Mouse (Mus musculus) limb, embryonic 11.5 days (tissue): Measurements from ENCODE around the gene Helz2. TPM values are rescaled to one million over a fixed set of nuclear protein-coding genes. Genes with fewer than 3 reads are reported as not detected.
A peak's percentile ranks its signal among the peaks of the same experiment; 100 is the strongest.

Source experiments
- ATAC-seq: fragments of 200-750 bp; cut with Nextera tagmentation; 2 replicates; pipeline ENCODE4 v1.8.0; 2017; ENCODE audit warnings: low read depth; ENCODE audit not compliant: insufficient number of reproducible peaks, low FRiP score, low TSS enrichment
- DNase-seq: peaks from one replicate; pipeline ENCODE4 v3.0.0-alpha.2; 2015; ENCODE audit warnings: low spot score
- H3K27ac ChIP-seq: fragments of 300-500 bp; sonication (generic); replicated peaks from 2 replicates; pipeline ENCODE4 v1.5.1; 2014; ENCODE audit warnings: low read depth, mild to moderate bottlenecking, low read length
- H3K27me3 ChIP-seq: fragments of 300-500 bp; sonication (generic); 2 replicates; pipeline ENCODE4 v1.6.1; 2014; ENCODE audit warnings: mild to moderate bottlenecking, low read length, mixed read lengths; ENCODE audit not compliant: control insufficient read depth, insufficient read depth
- H3K36me3 ChIP-seq: fragments of 300-500 bp; sonication (generic); 2 replicates; pipeline ENCODE4 v1.6.1; 2014; ENCODE audit warnings: mild to moderate bottlenecking, low read length, moderate library complexity, mixed read lengths; ENCODE audit not compliant: control insufficient read depth, insufficient read depth
- H3K4me1 ChIP-seq: fragments of 300-500 bp; sonication (generic); 2 replicates; pipeline ENCODE4 v1.6.1; 2014; ENCODE audit warnings: low read length, mixed read lengths; ENCODE audit not compliant: control insufficient read depth, insufficient read depth
- H3K4me2 ChIP-seq: fragments of 300-500 bp; sonication (generic); 2 replicates; pipeline ENCODE4 v1.6.1; 2014; ENCODE audit warnings: low read depth, mild to moderate bottlenecking, moderate library complexity; ENCODE audit not compliant: severe bottlenecking
- H3K4me3 ChIP-seq: fragments of 300-500 bp; sonication (generic); 2 replicates; pipeline ENCODE4 v1.5.1; 2014; ENCODE audit warnings: low read depth, low read length
- H3K9ac ChIP-seq: fragments of 300-500 bp; sonication (generic); 2 replicates; pipeline ENCODE4 v1.6.1; 2014; ENCODE audit warnings: mild to moderate bottlenecking, low read length
- H3K9me3 ChIP-seq: fragments of 300-500 bp; sonication (generic); 2 replicates; pipeline ENCODE4 v1.6.1; 2016; ENCODE audit warnings: low read length; ENCODE audit not compliant: control insufficient read depth
- WGBS: fragments of 180-500 bp; shearing (Covaris S2); extraction: QIAGEN DNeasy Blood & Tissue Kit; methylation state at CpG from one replicate; pipeline ENCODE4 v1.1.7; 2014; 5-methylcytosine and 5-hydroxymethylcytosine counted together
- polyA plus RNA-seq: library from polyadenylated mRNA; unstranded; fragments of >200 nt; fragmentation: Nextera tagmentation; extraction: Ambion mirVana; gene quantifications from 2 replicates; pipeline ENCODE4 v1.2.1, GENCODE M21; 2014

The Helz2 gene
- polyA plus RNA-seq, 1 experiment from 2014 or later, result 0.99 TPM

GRCm38 (mm10) chr2:181243706-181244394 is 2.0 kb upstream of the Helz2 start:
- DNase-seq (no peak), ATAC-seq (no peak)
- Histone ChIP-seq H3K36me3 (no peaks in the 10 kb centered on the region), H3K4me3 (no peak overlapping the region), H3K27ac (no peak overlapping the region), H3K9ac (no peak overlapping the region), H3K27me3 (no peaks in the 10 kb centered on the region), H3K4me1 (0 out of 2 replicates have a peak, but pooled peaks cover 3% of the 10 kb centered on the region), H3K9me3 (no peaks in the 10 kb centered on the region), H3K4me2 (no peak overlapping the region)
- 31% methylated on average over 11 of the region's 11 CpGs for WGBS

GRCm38 (mm10) chr2:181242314-181242665 is 463 bp upstream of the Helz2 start:
- H3K4me2 ChIP-seq, result peak overlapping the region; percentile 65
- H3K36me3 ChIP-seq, result no peaks in the 10 kb centered on the region
- no peak for ATAC-seq
- H3K4me1 ChIP-seq, result 0 out of 2 replicates have a peak, but pooled peaks cover 3% of the 10 kb centered on the region
- WGBS, result 61% methylated on average over 3 of the region's 3 CpGs
- no peak overlapping the region for H3K27ac ChIP-seq
- H3K9ac ChIP-seq, result no peak overlapping the region
- peak overlapping the region; percentile 38; the same call in 1 of the 2 replicates for H3K4me3 ChIP-seq
- H3K9me3 ChIP-seq, result no peaks in the 10 kb centered on the region
- DNase-seq, result no peak
- H3K27me3 ChIP-seq, result no peaks in the 10 kb centered on the region

DNA sequence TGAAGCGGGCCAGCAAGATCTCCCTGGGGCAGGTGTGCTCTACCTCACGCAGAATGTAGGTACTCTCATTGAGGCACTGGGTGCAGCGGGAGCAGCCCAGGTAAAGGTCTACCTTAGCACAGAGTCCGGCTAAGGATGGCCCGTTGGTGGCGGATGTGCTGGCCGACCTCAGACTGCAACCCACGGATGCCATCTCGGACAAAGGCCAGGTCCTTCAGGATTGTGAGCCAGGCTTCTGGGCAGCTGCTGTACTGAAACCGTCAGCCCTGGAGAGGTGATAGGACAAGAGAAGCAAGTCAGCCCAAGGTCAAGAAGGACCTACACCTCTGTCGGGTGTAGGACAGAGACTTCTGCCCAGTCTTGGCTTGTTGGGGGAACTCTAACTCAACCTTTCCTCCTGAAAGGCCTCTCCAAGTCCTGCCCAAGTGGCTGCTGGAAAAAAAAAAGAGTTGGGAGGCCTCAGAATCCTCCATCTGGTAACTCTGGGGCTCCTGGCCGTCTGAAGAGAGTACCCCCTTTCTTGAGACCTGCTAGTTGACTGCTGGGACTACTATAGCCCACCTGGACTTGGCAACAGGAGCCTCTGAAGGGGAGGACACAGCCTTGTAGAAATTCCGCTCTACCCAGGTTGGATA is 904 bp downstream of the Helz2 start:
- Histone ChIP-seq H3K4me3 (no peak overlapping the region), H3K36me3 (no peaks in the 10 kb centered on the region), H3K4me1 (0 out of 2 replicates have a peak, but pooled peaks cover 3% of the 10 kb centered on the region), H3K9me3 (no peaks in the 10 kb centered on the region), H3K27ac (no peak overlapping the region), H3K4me2 (peak overlapping the region; percentile 65; the same call in 1 of the 2 replicates), H3K9ac (peak overlapping the region; percentile 22; the same call in 1 of the 2 replicates), H3K27me3 (no peaks in the 10 kb centered on the region)
- no peak for ATAC-seq
- WGBS, result 90% methylated on average over 13 of the region's 13 CpGs
- DNase-seq, result no peak

GRCm38 (mm10) chr2:181239261-181239660 is 2.6 kb downstream of the Helz2 start:
- WGBS, result 93% methylated on average over 9 of the region's 9 CpGs
- Histone ChIP-seq H3K4me3 (no peak overlapping the region), H3K4me2 (no peak overlapping the region), H3K36me3 (no peaks in the 10 kb centered on the region), H3K27me3 (no peaks in the 10 kb centered on the region), H3K27ac (no peak overlapping the region), H3K9ac (no peak overlapping the region), H3K9me3 (no peaks in the 10 kb centered on the region), H3K4me1 (0 out of 2 replicates have a peak, but pooled peaks cover 3% of the 10 kb centered on the region)
- ATAC-seq (no peak), DNase-seq (no peak)

GRCm38 (mm10) chr2:181238861-181239260 is 3.0 kb downstream of the Helz2 start:
- no peak overlapping the region for H3K4me3 ChIP-seq
- 63% methylated on average over 2 of the region's 2 CpGs for WGBS
- H3K4me1 ChIP-seq, result 0 out of 2 replicates have a peak, but pooled peaks cover 3% of the 10 kb centered on the region
- no peak overlapping the region for H3K9ac ChIP-seq
- ATAC-seq (no peak), DNase-seq (no peak)
- H3K4me2 ChIP-seq, result no peak overlapping the region
- no peaks in the 10 kb centered on the region for H3K9me3 ChIP-seq
- H3K36me3 ChIP-seq, result no peaks in the 10 kb centered on the region
- H3K27me3 ChIP-seq, result no peaks in the 10 kb centered on the region
- no peak overlapping the region for H3K27ac ChIP-seq

DNA sequence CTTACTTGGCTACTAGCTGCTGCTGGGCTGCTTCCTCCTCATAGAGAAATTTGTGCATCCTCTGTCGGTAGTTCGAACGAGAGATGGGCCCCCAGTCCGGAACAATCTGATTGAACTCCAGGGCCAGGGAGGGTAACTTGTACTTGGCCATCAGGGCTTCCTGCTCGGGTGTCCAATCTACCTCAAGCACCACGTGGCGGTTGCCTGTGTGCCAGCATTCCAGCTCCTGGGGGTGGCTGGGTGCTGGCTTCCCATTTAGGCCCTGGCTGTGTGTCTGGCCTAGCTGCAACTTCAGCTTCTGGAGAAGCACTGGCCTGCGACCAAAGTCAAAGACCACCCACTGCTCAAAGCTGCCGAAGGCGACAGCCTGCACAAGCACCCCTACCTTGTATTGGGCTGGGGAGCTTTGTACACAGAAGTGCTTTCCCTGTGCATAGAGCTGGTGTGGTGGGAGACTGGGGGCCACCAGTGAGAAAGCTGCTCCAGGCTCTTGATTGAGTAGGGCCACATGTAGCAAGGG is 3.7 kb downstream of the Helz2 start:
- 85% methylated on average over 10 of the region's 10 CpGs for WGBS
- no peak for DNase-seq
- no peak overlapping the region for H3K9ac ChIP-seq
- no peak for ATAC-seq
- H3K9me3 ChIP-seq, result no peaks in the 10 kb centered on the region
- no peaks in the 10 kb centered on the region for H3K36me3 ChIP-seq
- H3K4me3 ChIP-seq, result no peak overlapping the region
- no peak overlapping the region for H3K4me2 ChIP-seq
- H3K4me1 ChIP-seq, result 0 out of 2 replicates have a peak, but pooled peaks cover 3% of the 10 kb centered on the region
- no peaks in the 10 kb centered on the region for H3K27me3 ChIP-seq
- H3K27ac ChIP-seq, result no peak overlapping the region

- Histone ChIP-seq H3K27ac (no peak overlapping the region), H3K27me3 (no peaks in the 10 kb centered on the region), H3K9ac (no peak overlapping the region), H3K4me1 (0 out of 2 replicates have a peak, but pooled peaks cover 3% of the 10 kb centered on the region), H3K4me3 (no peak overlapping the region), H3K4me2 (no peak overlapping the region), H3K9me3 (no peaks in the 10 kb centered on the region), H3K36me3 (no peaks in the 10 kb centered on the region)
- WGBS, result 92% methylated on average over 17 of the region's 17 CpGs
- no peak for DNase-seq
- ATAC-seq, result no peak
Observed at GRCm38 (mm10) chr2:181237251-181238014, 4.4 kb downstream of the Helz2 start.
